Mouse (Mus musculus): Measurements from ENCODE around the gene Dpt. TPM values are rescaled to one million over a fixed set of nuclear protein-coding genes. Genes with fewer than 3 reads are reported as not detected.

Gene Dpt
- 1.7 and 2.1 TPM in 2 replicates for polyA plus RNA-seq (2016; fragmentation: Nextera tagmentation; extraction: Ambion mirVana)

DNA sequence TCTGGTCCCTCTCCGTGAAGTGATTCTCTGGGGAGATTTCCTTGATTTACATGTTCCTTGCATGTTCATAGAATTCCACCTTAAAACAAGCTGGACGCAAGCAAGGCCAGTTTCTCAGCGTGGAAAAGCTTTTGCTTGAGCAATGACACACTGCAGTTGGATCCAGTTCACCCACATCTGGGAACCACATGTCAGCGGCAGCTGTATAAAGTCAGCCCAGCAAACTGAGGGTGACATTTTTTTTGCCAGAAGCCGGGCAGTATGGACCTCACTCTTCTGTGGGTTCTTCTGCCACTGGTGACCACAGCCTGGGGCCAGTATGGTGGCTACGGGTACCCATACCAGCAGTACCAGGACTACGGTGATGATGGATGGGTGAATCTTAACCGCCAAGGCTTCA, at the start of gene Dpt:
Dpt (plus strand) TSS at position 174 of the 400 bp plus-strand sequence.
- H3K27me3 ChIP-seq (replicated peaks): no peaks in the 10 kb centered on the region

DNA sequence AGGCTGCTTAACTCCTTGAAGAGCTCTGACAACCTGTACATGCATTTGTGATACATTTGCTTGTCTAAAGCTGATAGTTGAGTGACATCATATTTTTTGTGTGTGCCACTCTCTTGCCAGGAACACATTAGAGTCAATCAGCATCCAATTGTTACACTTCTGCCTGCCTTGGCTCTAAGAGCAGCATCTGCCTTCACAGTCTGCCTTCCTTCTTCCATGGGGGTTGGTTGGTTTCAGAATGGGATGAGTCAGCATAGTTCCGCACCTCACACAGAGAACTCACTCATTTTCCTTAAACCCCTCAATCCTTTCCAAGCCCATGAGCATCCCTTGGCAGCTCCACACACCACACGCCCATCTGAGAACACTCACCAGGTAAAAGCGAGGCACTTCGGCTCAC, 42.7 kb upstream of the Dpt start:
- H3K9ac ChIP-seq: no peak overlapping the region
- no peaks in the 10 kb centered on the region for H3K9me3 ChIP-seq (replicated peaks)
- WGBS: 83% methylated on average over 4 of the region's 4 CpGs
- H3K36me3 ChIP-seq: no peaks in the 10 kb centered on the region
- ATAC-seq (ENCODE audit: insufficient number of reproducible peaks, low FRiP score): no peak
- H3K4me2 ChIP-seq: no peak overlapping the region
- no peak overlapping the region for H3K4me3 ChIP-seq
- no peaks in the 10 kb centered on the region for H3K4me1 ChIP-seq (replicated peaks)
- no peak overlapping the region for H3K27ac ChIP-seq (ENCODE audit: poor library complexity, severe bottlenecking)
- H3K27me3 ChIP-seq (replicated peaks): no peaks in the 10 kb centered on the region

More for the DNA sequence above, at the start of gene Dpt:
- H3K4me3 ChIP-seq: no peak within 1 kb of the TSS
- no peak within 1 kb of the TSS for H3K9ac ChIP-seq
- 76% methylated on average over 8 of the region's 8 CpGs for WGBS
- peaks cover 9% of the 10 kb centered on the region; the same call in 1 of the 2 replicates for H3K4me1 ChIP-seq (replicated peaks)
- H3K27ac ChIP-seq (ENCODE audit: poor library complexity, severe bottlenecking): no peak within 1 kb of the TSS
- no peak within 1 kb of the TSS for H3K4me2 ChIP-seq
- no peaks in the 10 kb centered on the region for H3K36me3 ChIP-seq
- ATAC-seq (ENCODE audit: insufficient number of reproducible peaks, low FRiP score): no peak
- H3K9me3 ChIP-seq (replicated peaks): no peaks in the 10 kb centered on the region

DNA sequence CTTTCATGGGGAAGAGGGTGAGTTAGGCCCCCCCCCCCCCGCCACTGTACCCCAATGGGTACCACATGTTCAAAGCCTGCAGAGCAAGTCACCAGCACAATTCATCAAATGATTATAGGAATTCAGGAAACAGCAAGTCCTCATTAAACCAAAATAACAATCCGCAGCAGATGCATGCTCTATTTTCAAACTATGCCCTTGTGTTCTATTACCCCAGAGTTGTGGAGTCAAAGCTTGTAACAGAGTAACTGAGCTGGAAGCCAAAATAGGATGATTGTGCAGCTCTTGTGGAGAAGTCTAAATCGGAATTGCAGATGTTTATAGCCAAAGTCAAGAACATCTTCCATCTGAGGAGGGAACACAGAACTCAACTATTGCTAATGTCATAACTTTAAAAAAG, 40.8 kb upstream of the Dpt start:
- H3K36me3 ChIP-seq: no peaks in the 10 kb centered on the region
- no peak overlapping the region for H3K4me2 ChIP-seq
- no peak overlapping the region for H3K27ac ChIP-seq (ENCODE audit: poor library complexity, severe bottlenecking)
- no peak overlapping the region for H3K9ac ChIP-seq
- no peak for ATAC-seq (ENCODE audit: insufficient number of reproducible peaks, low FRiP score)
- H3K27me3 ChIP-seq (replicated peaks): no peaks in the 10 kb centered on the region
- no peak overlapping the region for H3K4me3 ChIP-seq
- 83% methylated on average over 3 of the region's 3 CpGs for WGBS
- no peaks in the 10 kb centered on the region for H3K4me1 ChIP-seq (replicated peaks)
- H3K9me3 ChIP-seq (replicated peaks): no peaks in the 10 kb centered on the region

- Histone ChIP-seq H3K4me3 (no peak overlapping the region), H3K27me3 (replicated peaks) (no peaks in the 10 kb centered on the region), H3K9me3 (replicated peaks) (no peaks in the 10 kb centered on the region), H3K4me1 (replicated peaks) (no peaks in the 10 kb centered on the region), H3K9ac (no peak overlapping the region), H3K4me2 (no peak overlapping the region), H3K36me3 (no peaks in the 10 kb centered on the region), H3K27ac (ENCODE audit: poor library complexity, severe bottlenecking) (no peak overlapping the region)
- ATAC-seq (ENCODE audit: insufficient number of reproducible peaks, low FRiP score): no peak
- 53% methylated on average over 2 of the region's 2 CpGs for WGBS
These were observed 39.5 kb upstream of the Dpt start for GRCm38 (mm10) chr1:164756951-164757350.

GRCm38 (mm10) chr1:164758401-164758800, 38.0 kb upstream of the Dpt start:
- 67% methylated on average over 2 of the region's 2 CpGs for WGBS
- H3K4me3 ChIP-seq: no peak overlapping the region
- H3K27ac ChIP-seq (ENCODE audit: poor library complexity, severe bottlenecking): no peak overlapping the region
- H3K4me2 ChIP-seq: no peak overlapping the region
- no peaks in the 10 kb centered on the region for H3K9me3 ChIP-seq (replicated peaks)
- no peaks in the 10 kb centered on the region for H3K4me1 ChIP-seq (replicated peaks)
- no peaks in the 10 kb centered on the region for H3K36me3 ChIP-seq
- no peak for ATAC-seq (ENCODE audit: insufficient number of reproducible peaks, low FRiP score)
- no peaks in the 10 kb centered on the region for H3K27me3 ChIP-seq (replicated peaks)
- H3K9ac ChIP-seq: no peak overlapping the region

- H3K36me3 ChIP-seq: no peaks in the 10 kb centered on the region
- 58% methylated on average over 2 of the region's 2 CpGs for WGBS
- no peak overlapping the region for H3K4me3 ChIP-seq
- ATAC-seq (ENCODE audit: insufficient number of reproducible peaks, low FRiP score): no peak
- H3K27me3 ChIP-seq (replicated peaks): no peaks in the 10 kb centered on the region
- no peaks in the 10 kb centered on the region for H3K4me1 ChIP-seq (replicated peaks)
- H3K9ac ChIP-seq: no peak overlapping the region
- no peaks in the 10 kb centered on the region for H3K9me3 ChIP-seq (replicated peaks)
- H3K27ac ChIP-seq (ENCODE audit: poor library complexity, severe bottlenecking): no peak overlapping the region
- H3K4me2 ChIP-seq: no peak overlapping the region
These were observed 34.2 kb upstream of the Dpt start for GRCm38 (mm10) chr1:164762276-164762675.

DNA sequence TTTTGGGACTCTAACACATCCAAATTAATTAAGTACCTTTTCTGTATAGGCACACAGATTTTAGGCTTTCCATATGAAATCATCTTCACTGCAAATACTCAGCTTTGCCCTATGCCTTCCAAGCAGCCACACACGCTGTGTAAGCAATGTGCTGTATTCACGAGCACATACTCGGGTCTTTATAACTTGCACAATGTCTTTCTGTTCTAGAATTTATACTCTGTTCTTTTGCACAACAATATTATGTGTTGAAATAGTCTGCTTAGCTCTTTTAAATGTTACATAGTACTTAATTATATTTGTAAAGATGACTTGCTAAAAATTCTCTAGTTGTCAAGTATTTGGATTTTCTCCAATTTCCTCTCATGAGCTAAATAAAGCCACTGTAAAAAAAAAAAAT, 29.8 kb upstream of the Dpt start:
- Histone ChIP-seq H3K4me3 (no peak overlapping the region), H3K27ac (ENCODE audit: poor library complexity, severe bottlenecking) (no peak overlapping the region), H3K36me3 (no peaks in the 10 kb centered on the region), H3K4me2 (no peak overlapping the region), H3K27me3 (replicated peaks) (no peaks in the 10 kb centered on the region), H3K9me3 (replicated peaks) (no peaks in the 10 kb centered on the region), H3K9ac (no peak overlapping the region), H3K4me1 (replicated peaks) (no peaks in the 10 kb centered on the region)
- 86% methylated on average over 3 of the region's 3 CpGs for WGBS
- no peak for ATAC-seq (ENCODE audit: insufficient number of reproducible peaks, low FRiP score)

GRCm38 (mm10) chr1:164770611-164771010, 25.8 kb upstream of the Dpt start:
- H3K27me3 ChIP-seq (replicated peaks): no peaks in the 10 kb centered on the region
- H3K4me2 ChIP-seq: no peak overlapping the region
- WGBS: 49% methylated on average over 7 of the region's 7 CpGs
- peaks cover 10% of the 10 kb centered on the region; the same call in 1 of the 2 replicates for H3K9me3 ChIP-seq (replicated peaks)
- no peaks in the 10 kb centered on the region for H3K36me3 ChIP-seq
- no peak for ATAC-seq (ENCODE audit: insufficient number of reproducible peaks, low FRiP score)
- H3K9ac ChIP-seq: no peak overlapping the region
- no peaks in the 10 kb centered on the region for H3K4me1 ChIP-seq (replicated peaks)
- no peak overlapping the region for H3K27ac ChIP-seq (ENCODE audit: poor library complexity, severe bottlenecking)
- no peak overlapping the region for H3K4me3 ChIP-seq

GRCm38 (mm10) chr1:164780851-164781510, 15.5 kb upstream of the Dpt start:
- Histone ChIP-seq H3K27me3 (replicated peaks) (no peaks in the 10 kb centered on the region), H3K9ac (peak overlapping the region; percentile 21; the same call in 1 of the 2 replicates), H3K27ac (ENCODE audit: poor library complexity, severe bottlenecking) (peak overlapping the region; percentile 48; the same call in 1 of the 2 replicates), H3K4me2 (no peak overlapping the region), H3K4me1 (replicated peaks) (peaks cover 21% of the 10 kb centered on the region), H3K36me3 (no peaks in the 10 kb centered on the region), H3K9me3 (replicated peaks) (0 out of 2 replicates have a peak, but pooled peaks cover 2% of the 10 kb centered on the region), H3K4me3 (no peak overlapping the region)
- no peak for ATAC-seq (ENCODE audit: insufficient number of reproducible peaks, low FRiP score)
- WGBS: 43% methylated on average over 7 of the region's 7 CpGs

DNA sequence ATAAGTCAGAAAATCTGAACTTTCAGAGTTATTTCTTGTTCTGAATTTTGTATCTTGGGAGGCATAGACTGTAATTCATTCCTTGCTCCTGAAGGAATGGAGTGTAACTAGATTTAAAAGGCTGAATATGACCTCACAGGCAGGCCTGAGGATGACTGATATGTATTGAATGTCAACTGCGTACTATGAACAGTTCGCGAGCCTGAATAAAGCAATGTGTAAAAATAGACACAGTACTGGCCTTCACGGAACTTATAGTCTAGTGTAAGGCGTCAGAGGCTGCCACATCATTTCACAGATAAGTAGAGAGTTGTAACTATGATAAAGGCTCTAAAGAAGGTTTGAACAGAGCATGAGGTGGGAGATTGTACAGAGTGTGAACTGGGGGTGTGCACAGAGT, 10.3 kb upstream of the Dpt start:
- no peaks in the 10 kb centered on the region for H3K27me3 ChIP-seq (replicated peaks)
- H3K4me3 ChIP-seq: no peak overlapping the region
- H3K9me3 ChIP-seq (replicated peaks): no peaks in the 10 kb centered on the region
- no peak for ATAC-seq (ENCODE audit: insufficient number of reproducible peaks, low FRiP score)
- peaks cover 21% of the 10 kb centered on the region; the same call in 1 of the 2 replicates for H3K4me1 ChIP-seq (replicated peaks)
- peak overlapping the region; percentile 44 for H3K27ac ChIP-seq (ENCODE audit: poor library complexity, severe bottlenecking)
- no peaks in the 10 kb centered on the region for H3K36me3 ChIP-seq
- no peak overlapping the region for H3K9ac ChIP-seq
- 24% methylated on average over 5 of the region's 5 CpGs for WGBS
- H3K4me2 ChIP-seq: no peak overlapping the region

- H3K4me2 ChIP-seq: no peak overlapping the region
- H3K9ac ChIP-seq: no peak overlapping the region
- no peak overlapping the region for H3K4me3 ChIP-seq
- H3K4me1 ChIP-seq (replicated peaks): peaks cover 15% of the 10 kb centered on the region; the same call in 1 of the 2 replicates
- no peak overlapping the region for H3K27ac ChIP-seq (ENCODE audit: poor library complexity, severe bottlenecking)
- WGBS: 70% methylated on average over 7 of the region's 7 CpGs
- no peaks in the 10 kb centered on the region for H3K9me3 ChIP-seq (replicated peaks)
- H3K36me3 ChIP-seq: no peaks in the 10 kb centered on the region
- ATAC-seq (ENCODE audit: insufficient number of reproducible peaks, low FRiP score): no peak
- no peaks in the 10 kb centered on the region for H3K27me3 ChIP-seq (replicated peaks)
These were observed 8.7 kb upstream of the Dpt start for GRCm38 (mm10) chr1:164787771-164788170.

DNA sequence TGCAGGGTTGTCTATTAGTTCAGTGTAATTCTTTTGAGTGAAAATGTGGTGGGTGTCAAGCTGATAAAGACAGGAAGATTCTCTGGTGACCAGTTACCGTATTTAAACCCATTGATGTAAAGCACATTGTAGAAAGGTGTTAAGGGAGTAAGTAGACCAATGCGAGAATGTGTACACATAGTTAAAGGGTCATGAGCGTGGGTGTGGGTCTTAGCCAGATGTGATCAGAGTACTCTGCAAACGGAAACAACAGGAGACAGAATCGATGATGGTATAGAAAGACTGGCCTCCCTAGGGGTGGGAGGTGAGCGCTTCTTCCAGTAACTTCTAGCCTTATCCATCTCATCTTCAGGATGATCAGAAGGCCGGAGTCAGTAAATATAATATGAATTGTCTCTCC, 8.2 kb upstream of the Dpt start:
- ATAC-seq (ENCODE audit: insufficient number of reproducible peaks, low FRiP score): no peak
- no peak overlapping the region for H3K4me2 ChIP-seq
- H3K4me3 ChIP-seq: no peak overlapping the region
- no peak overlapping the region for H3K9ac ChIP-seq
- no peaks in the 10 kb centered on the region for H3K27me3 ChIP-seq (replicated peaks)
- peaks cover 15% of the 10 kb centered on the region; the same call in 1 of the 2 replicates for H3K4me1 ChIP-seq (replicated peaks)
- WGBS: 82% methylated on average over 7 of the region's 7 CpGs
- H3K36me3 ChIP-seq: no peaks in the 10 kb centered on the region
- no peak overlapping the region for H3K27ac ChIP-seq (ENCODE audit: poor library complexity, severe bottlenecking)
- no peaks in the 10 kb centered on the region for H3K9me3 ChIP-seq (replicated peaks)

All from heart, embryonic 12.5 days (tissue).